Mouse (Mus musculus) heart, postnatal 0 days (tissue): ENCODE results near the gene Cmtm6.

Experiments
- CTCF ChIP-seq: IDR thresholded peaks from 2 replicates; pipeline ENCODE4 v1.5.1; 2016; ENCODE audit warnings: antibody characterized with exemption, control low read depth, low read depth
- EP300 ChIP-seq: IDR thresholded peaks from 2 replicates; pipeline ENCODE4 v1.6.1; 2016; ENCODE audit warnings: antibody characterized with exemption, low read depth

- TF ChIP-seq EP300 (no peak), CTCF (no peak)
Measured at GRCm38 (mm10) chr9:114779984-114780745, 49.2 kb downstream of the Cmtm6 start.
